Mouse (Mus musculus) forebrain, postnatal 0 days (tissue): ENCODE results near the gene Pmm2. TPM values are rescaled to one million over a fixed set of nuclear protein-coding genes. Genes with fewer than 3 reads are reported as not detected.

Experiments used
- ATAC-seq: fragments of 200-750 bp; cut with Nextera tagmentation; 2 replicates; pipeline ENCODE4 v1.8.0; 2017; ENCODE audit warnings: mild to moderate bottlenecking, moderate library complexity
- DNase-seq: peaks from one replicate; pipeline ENCODE4 v3.0.0-alpha.2; 2015
- H3K27ac ChIP-seq: fragments of 300-500 bp; sonication (generic); 2 replicates; pipeline ENCODE4 v1.5.1; 2014; ENCODE audit warnings: low read depth, mild to moderate bottlenecking, antibody characterized with exemption, low read length, moderate library complexity, mixed read lengths
- H3K27me3 ChIP-seq: fragments of 300-500 bp; sonication (generic); 2 replicates; pipeline ENCODE4 v1.6.1; 2014; ENCODE audit warnings: mild to moderate bottlenecking, low read length, mixed read lengths; ENCODE audit not compliant: insufficient read depth
- H3K36me3 ChIP-seq: fragments of 300-500 bp; sonication (generic); 2 replicates; pipeline ENCODE4 v1.6.1; 2014; ENCODE audit warnings: mild to moderate bottlenecking, moderate library complexity; ENCODE audit not compliant: insufficient read depth
- H3K4me1 ChIP-seq: fragments of 300-500 bp; sonication (generic); 2 replicates; pipeline ENCODE4 v1.6.1; 2014; ENCODE audit warnings: antibody characterized with exemption; ENCODE audit not compliant: insufficient read depth
- H3K4me2 ChIP-seq: fragments of 300-500 bp; sonication (generic); 2 replicates; pipeline ENCODE4 v1.6.1; 2014; ENCODE audit warnings: low read depth, mild to moderate bottlenecking, moderate library complexity
- H3K4me3 ChIP-seq: fragments of 300-500 bp; sonication (generic); 2 replicates; pipeline ENCODE4 v1.5.1; 2014; ENCODE audit warnings: low read depth, low read length, mixed read lengths
- H3K9ac ChIP-seq: fragments of 300-500 bp; sonication (generic); 2 replicates; pipeline ENCODE4 v1.6.1; 2014; ENCODE audit warnings: mild to moderate bottlenecking
- H3K9me3 ChIP-seq: fragments of 300-500 bp; sonication (generic); 2 replicates; pipeline ENCODE4 v1.6.1; 2016; ENCODE audit warnings: low read length
- CTCF ChIP-seq: sonication (generic); IDR thresholded peaks from 2 replicates; pipeline ENCODE4 v1.5.1; 2016; ENCODE audit warnings: antibody characterized with exemption, control low read depth, low read depth
- WGBS: fragments of 180-500 bp; shearing (Covaris S2); extraction: QIAGEN DNeasy Blood & Tissue Kit; methylation state at CpG from one replicate; pipeline ENCODE4 v1.1.7; 2014; 5-methylcytosine and 5-hydroxymethylcytosine counted together
- polyA plus RNA-seq: library from polyadenylated mRNA; unstranded; fragments of >200 nt; fragmentation: Nextera tagmentation; extraction: Ambion mirVana; gene quantifications from 2 replicates; pipeline ENCODE4 v1.2.1, GENCODE M21; 2015
- total RNA-seq: library from RNA; depleted of rRNA; stranded (reverse); fragments of >200 nt; gene quantifications from 2 replicates; pipeline ENCODE4 v1.2.3, GENCODE M21; 2014

Gene Pmm2
- total and polyA plus RNA-seq, 2 experiments from 2014 or later, result 27.3 to 32.0 TPM

- H3K36me3 ChIP-seq, result no peaks in the 10 kb centered on the region
- 81% methylated on average over 4 of the region's 4 CpGs for WGBS
- no peaks in the 10 kb centered on the region for H3K4me1 ChIP-seq
- no peak for DNase-seq
- no peak overlapping the region for H3K9ac ChIP-seq
- H3K27ac ChIP-seq, result no peak overlapping the region
- H3K4me3 ChIP-seq, result no peak overlapping the region
- H3K4me2 ChIP-seq, result no peak overlapping the region
- no peaks in the 10 kb centered on the region for H3K9me3 ChIP-seq
- no peak for ATAC-seq
- no peaks in the 10 kb centered on the region for H3K27me3 ChIP-seq
- no peak for TF ChIP-seq CTCF
Observed at GRCm38 (mm10) chr16:8678676-8679075, 41.2 kb downstream of the Pmm2 start.

GRCm38 (mm10) chr16:8679780-8680179, 42.3 kb downstream of the Pmm2 start:
- no peak overlapping the region for H3K27ac ChIP-seq
- 85% methylated on average over 3 of the region's 3 CpGs for WGBS
- ATAC-seq (no peak), DNase-seq (no peak)
- H3K9ac ChIP-seq, result no peak overlapping the region
- no peaks in the 10 kb centered on the region for H3K27me3 ChIP-seq
- no peaks in the 10 kb centered on the region for H3K9me3 ChIP-seq
- no peak overlapping the region for H3K4me2 ChIP-seq
- H3K36me3 ChIP-seq, result 0 out of 2 replicates have a peak, but pooled peaks cover 2% of the 10 kb centered on the region
- no peak overlapping the region for H3K4me3 ChIP-seq
- no peak for TF ChIP-seq CTCF
- no peaks in the 10 kb centered on the region for H3K4me1 ChIP-seq

- TF ChIP-seq CTCF, result no peak
- ATAC-seq, result no peak
- WGBS, result 83% methylated on average over 5 of the region's 5 CpGs
Observed at GRCm38 (mm10) chr16:8680470-8680869, 43.0 kb downstream of the Pmm2 start, which contains the start of gene Gm5767. TSS of gene Gm5767 (plus strand) at chr16:8680770.

GRCm38 (mm10) chr16:8685087-8685486, 47.6 kb downstream of the Pmm2 start:
- ATAC-seq (no peak), DNase-seq (no peak)
- H3K36me3 ChIP-seq, result peaks cover 19% of the 10 kb centered on the region
- no peaks in the 10 kb centered on the region for H3K4me1 ChIP-seq
- H3K27me3 ChIP-seq, result no peaks in the 10 kb centered on the region
- no peak overlapping the region for H3K27ac ChIP-seq
- H3K9me3 ChIP-seq, result no peaks in the 10 kb centered on the region
- no peak overlapping the region for H3K4me3 ChIP-seq
- H3K9ac ChIP-seq, result no peak overlapping the region
- no peak overlapping the region for H3K4me2 ChIP-seq
- TF ChIP-seq CTCF, result no peak
- 73% methylated on average over 4 of the region's 4 CpGs for WGBS

More at GRCm38 (mm10) chr16:8680470-8680869, 43.0 kb downstream of the Pmm2 start, which contains the start of gene Gm5767:
- Histone ChIP-seq H3K36me3 (0 out of 2 replicates have a peak, but pooled peaks cover 2% of the 10 kb centered on the region), H3K9me3 (no peaks in the 10 kb centered on the region), H3K4me2 (no peak within 1 kb of the TSS), H3K4me1 (no peaks in the 10 kb centered on the region), H3K9ac (no peak within 1 kb of the TSS), H3K27me3 (no peaks in the 10 kb centered on the region), H3K27ac (no peak within 1 kb of the TSS), H3K4me3 (no peak within 1 kb of the TSS)
- no peak for DNase-seq

GRCm38 (mm10) chr16:8686121-8686870, 48.8 kb downstream of the Pmm2 start:
- DNase-seq (peak; percentile 82), ATAC-seq (peak; percentile 72)
- Histone ChIP-seq H3K4me3 (no peak overlapping the region), H3K4me1 (no peaks in the 10 kb centered on the region), H3K36me3 (peaks cover 31% of the 10 kb centered on the region), H3K9me3 (no peaks in the 10 kb centered on the region), H3K27me3 (no peaks in the 10 kb centered on the region), H3K9ac (no peak overlapping the region), H3K27ac (no peak overlapping the region), H3K4me2 (no peak overlapping the region)
- peak; percentile 93 for TF ChIP-seq CTCF
- 66% methylated on average over 7 of the region's 7 CpGs for WGBS

GRCm38 (mm10) chr16:8686871-8687535, 49.5 kb downstream of the Pmm2 start:
- no peak overlapping the region for H3K27ac ChIP-seq
- no peaks in the 10 kb centered on the region for H3K4me1 ChIP-seq
- no peak for TF ChIP-seq CTCF
- H3K9me3 ChIP-seq, result no peaks in the 10 kb centered on the region
- no peaks in the 10 kb centered on the region for H3K27me3 ChIP-seq
- no peak overlapping the region for H3K4me3 ChIP-seq
- 0 out of 2 replicates have a peak, but pooled peaks have one; percentile 2 for ATAC-seq
- 84% methylated on average over 11 of the region's 11 CpGs for WGBS
- H3K4me2 ChIP-seq, result no peak overlapping the region
- H3K36me3 ChIP-seq, result peaks cover 38% of the 10 kb centered on the region
- no peak for DNase-seq
- H3K9ac ChIP-seq, result no peak overlapping the region

- ATAC-seq, result no peak
- Histone ChIP-seq H3K27ac (no peak overlapping the region), H3K9me3 (no peaks in the 10 kb centered on the region), H3K36me3 (peaks cover 44% of the 10 kb centered on the region), H3K4me1 (no peaks in the 10 kb centered on the region), H3K4me2 (no peak overlapping the region), H3K4me3 (no peak overlapping the region), H3K27me3 (no peaks in the 10 kb centered on the region), H3K9ac (no peak overlapping the region)
- no peak for DNase-seq
- no peak for TF ChIP-seq CTCF
Observed at GRCm38 (mm10) chr16:8687559-8688112, 50.2 kb downstream of the Pmm2 start.
